Mouse (Mus musculus) liver, embryonic 14.5 days (tissue): ENCODE measurements around the gene Aoc2. TPM values are rescaled to one million over a fixed set of nuclear protein-coding genes. Genes with fewer than 3 reads are reported as not detected.

Experiments
- ATAC-seq: fragments of 200-750 bp; cut with Nextera tagmentation; 2 replicates; pipeline ENCODE4 v1.8.0; 2017; ENCODE audit warnings: moderate number of reproducible peaks, mild to moderate bottlenecking, moderate library complexity; ENCODE audit not compliant: insufficient read depth
- DNase-seq, 3 experiments: peaks; one replicate each; pipeline ENCODE4 v3.0.0-alpha.2; 2012 to 2013; ENCODE audit warnings: low read depth in 3 of 3, low spot score in 3 of 3
- H3K27ac ChIP-seq: fragments of 300-500 bp; sonication (generic); 2 replicates; pipeline ENCODE4 v1.5.1; 2014; ENCODE audit warnings: moderate library complexity, mild to moderate bottlenecking, control low read depth, inconsistent platforms
- H3K27me3 ChIP-seq: fragments of 300-500 bp; sonication (generic); 2 replicates; pipeline ENCODE4 v1.6.1; 2014; ENCODE audit warnings: mild to moderate bottlenecking, low read length, moderate library complexity; ENCODE audit not compliant: control insufficient read depth, insufficient read depth
- H3K36me3 ChIP-seq: fragments of 300-500 bp; sonication (generic); replicated peaks from 2 replicates; pipeline ENCODE4 v1.6.1; 2014; ENCODE audit warnings: low read depth; ENCODE audit not compliant: control insufficient read depth, insufficient read depth
- H3K4me1 ChIP-seq, 2 experiments: fragments of 200-500 bp in 1 of 2; fragments of 300-500 bp in 1 of 2; sonication (generic) in 1 of 2; replicated peaks; 2 replicates each; pipeline ENCODE4 v1.6.1; 2012 to 2014; ENCODE audit warnings: antibody characterized with exemption in 1 of 2, inconsistent platforms in 1 of 2, low read length in 1 of 2; ENCODE audit not compliant: control insufficient read depth in 2 of 2, insufficient read depth in 2 of 2
- H3K4me2 ChIP-seq: fragments of 300-500 bp; sonication (generic); 2 replicates; pipeline ENCODE4 v1.6.1; 2014; ENCODE audit warnings: low read depth, mild to moderate bottlenecking, control low read depth, moderate library complexity
- H3K4me3 ChIP-seq, 2 experiments: fragments of 200-500 bp in 1 of 2; fragments of 300-500 bp in 1 of 2; sonication (generic) in 1 of 2; 2 replicates each; pipeline ENCODE4 v1.5.1; 2012 to 2014; ENCODE audit warnings: low read depth in 2 of 2, low read length in 2 of 2, mild to moderate bottlenecking in 2 of 2, control low read depth in 1 of 2, inconsistent platforms in 1 of 2, moderate library complexity in 1 of 2; ENCODE audit not compliant: insufficient read depth in 1 of 2
- H3K9ac ChIP-seq: fragments of 300-500 bp; sonication (generic); replicated peaks from 2 replicates; pipeline ENCODE4 v1.6.1; 2014; ENCODE audit warnings: mild to moderate bottlenecking, control low read depth, moderate library complexity
- H3K9me3 ChIP-seq: fragments of 300-500 bp; sonication (generic); 2 replicates; pipeline ENCODE4 v1.6.1; 2016; ENCODE audit warnings: low read length, mixed read lengths; ENCODE audit not compliant: control insufficient read depth
- CTCF ChIP-seq: IDR thresholded peaks from 2 replicates; pipeline ENCODE4 v1.5.1; 2016; ENCODE audit warnings: antibody characterized with exemption, low read depth, control low read depth
- EP300 ChIP-seq: IDR thresholded peaks from 2 replicates; pipeline ENCODE4 v1.6.1; 2016; ENCODE audit warnings: antibody characterized with exemption, low read depth
- WGBS: fragments of 180-500 bp; shearing (Covaris S2); extraction: QIAGEN DNeasy Blood & Tissue Kit; methylation state at CpG from one replicate; pipeline ENCODE4 v1.1.7; 2014; ENCODE audit not compliant: insufficient replicate concordance; 5-methylcytosine and 5-hydroxymethylcytosine counted together
- microRNA-seq: library from miRNA; unstranded; fragments of <30 nt; microRNA quantifications from one replicate; pipeline ENCODE4, GENCODE M21; 2016
- polyA plus RNA-seq, 2 experiments: library from polyadenylated mRNA; depleted of rRNA in 1 of 2; stranded (reverse) in 1 of 2; unstranded in 1 of 2; fragments of >200 nt; fragmentation: Nextera tagmentation in 1 of 2; extraction: Ambion mirVana in 1 of 2; gene quantifications; 2 replicates each; pipeline versions ENCODE4 v1.2.1 to v1.2.3; 2012 to 2014

The Aoc2 gene
- polyA plus RNA-seq, 2 experiments, result 1.0 to 4.7 TPM

DNA sequence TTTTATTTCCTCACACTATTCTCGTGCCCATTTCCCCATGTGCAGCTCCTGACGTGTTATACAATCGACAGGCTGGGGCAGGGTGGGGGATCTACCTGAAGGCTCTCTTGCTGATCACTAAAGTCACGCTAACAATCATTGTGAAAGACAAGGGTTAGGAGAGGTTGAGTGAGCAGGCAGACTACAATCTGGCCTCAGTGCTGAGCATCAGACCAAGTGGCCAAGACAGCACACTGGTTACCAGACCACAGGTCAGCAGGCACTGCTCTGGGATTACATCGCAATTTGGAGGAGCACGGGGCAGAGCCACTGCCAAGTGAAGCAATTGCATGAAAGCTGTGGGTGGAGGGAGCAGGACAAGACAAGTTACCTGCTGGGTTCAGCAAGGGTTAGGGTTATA is 54.1 kb downstream of the Aoc2 start:
- Histone ChIP-seq H3K9ac (no peak overlapping the region), H3K9me3 (no peaks in the 10 kb centered on the region), H3K4me3 (no peak overlapping the region), H3K36me3 (no peaks in the 10 kb centered on the region), H3K27me3 (no peaks in the 10 kb centered on the region; the same call in 1 of the 2 replicates), H3K4me2 (no peak overlapping the region), H3K4me1 (no peaks in the 10 kb centered on the region), H3K27ac (no peak overlapping the region)
- 58% methylated on average over 6 of the region's 6 CpGs for WGBS
- DNase-seq, result no peak
- ATAC-seq, result no peak
- TF ChIP-seq CTCF (no peak), EP300 (no peak)

Small RNAs within 50 kb of the gene (microRNA-seq; reads per million reads assigned to microRNA genes)
- not detected for gene Gm25593

Other genes starting within 250 kb of the Aoc2 start
- 0.13 and 0.19 TPM in 2 replicates for gene Hsd17b1, start 246.7 kb upstream of the Aoc2 start, polyA plus RNA-seq (2012; rRNA removed)
- gene Hsd17b1, start 246.7 kb upstream of the Aoc2 start, polyA plus RNA-seq (2014; fragmentation: Nextera tagmentation; extraction: Ambion mirVana), result 0.08 and 0.34 TPM in 2 replicates
- gene Coasy, start 242.5 kb upstream of the Aoc2 start, polyA plus RNA-seq (2012; rRNA removed), result 16.2 and 16.7 TPM in 2 replicates
- 17.7 and 19.9 TPM in 2 replicates for gene Coasy, start 242.5 kb upstream of the Aoc2 start, polyA plus RNA-seq (2014; fragmentation: Nextera tagmentation; extraction: Ambion mirVana)
- gene Mlx, start 237.8 kb upstream of the Aoc2 start, polyA plus RNA-seq (2012; rRNA removed), result 16.8 and 18.6 TPM in 2 replicates
- gene Mlx, start 237.8 kb upstream of the Aoc2 start, polyA plus RNA-seq (2014; fragmentation: Nextera tagmentation; extraction: Ambion mirVana), result 21.9 and 26.8 TPM in 2 replicates
- gene Psmc3ip, start 229.6 kb upstream of the Aoc2 start, polyA plus RNA-seq (2012; rRNA removed), result 7.3 and 16.8 TPM in 2 replicates
- 21.6 and 22.0 TPM in 2 replicates for gene Psmc3ip, start 229.6 kb upstream of the Aoc2 start, polyA plus RNA-seq (2014; fragmentation: Nextera tagmentation; extraction: Ambion mirVana)
- 19.3 and 20.4 TPM in 2 replicates for gene Retreg3, start 205.2 kb upstream of the Aoc2 start, polyA plus RNA-seq (2012; rRNA removed)
- 5.3 and 6.7 TPM in 2 replicates for gene Retreg3, start 205.2 kb upstream of the Aoc2 start, polyA plus RNA-seq (2014; fragmentation: Nextera tagmentation; extraction: Ambion mirVana)
- gene Tubg1, start 205.1 kb upstream of the Aoc2 start, polyA plus RNA-seq (2012; rRNA removed), result 12.4 and 13.8 TPM in 2 replicates
- 32.0 and 32.4 TPM in 2 replicates for gene Tubg1, start 205.1 kb upstream of the Aoc2 start, polyA plus RNA-seq (2014; fragmentation: Nextera tagmentation; extraction: Ambion mirVana)
- gene Tubg2, start 169.2 kb upstream of the Aoc2 start, polyA plus RNA-seq (2012; rRNA removed), result 0.13 and 0.14 TPM in 2 replicates
- not detected in 2 replicates for gene Tubg2, start 169.2 kb upstream of the Aoc2 start, polyA plus RNA-seq (2014; fragmentation: Nextera tagmentation; extraction: Ambion mirVana)
- gene Cntnap1, start 154.5 kb upstream of the Aoc2 start, polyA plus RNA-seq (2012; rRNA removed), result 0.11 and 0.16 TPM in 2 replicates
- 0.08 TPM in 1 of 2 replicates, not detected in the other for gene Cntnap1, start 154.5 kb upstream of the Aoc2 start, polyA plus RNA-seq (2014; fragmentation: Nextera tagmentation; extraction: Ambion mirVana)
- gene Plekhh3, start 153.7 kb upstream of the Aoc2 start, polyA plus RNA-seq (2012; rRNA removed), result 1.1 TPM in 2 replicates
- 1.0 TPM in 2 replicates for gene Plekhh3, start 153.7 kb upstream of the Aoc2 start, polyA plus RNA-seq (2014; fragmentation: Nextera tagmentation; extraction: Ambion mirVana)
- not detected in 2 replicates for gene Ccr10, start 149.6 kb upstream of the Aoc2 start, polyA plus RNA-seq (2012; rRNA removed)
- not detected in 2 replicates for gene Ccr10, start 149.6 kb upstream of the Aoc2 start, polyA plus RNA-seq (2014; fragmentation: Nextera tagmentation; extraction: Ambion mirVana)
- gene Ezh1, start 98.6 kb upstream of the Aoc2 start, polyA plus RNA-seq (2012; rRNA removed), result 6.8 and 8.8 TPM in 2 replicates
- gene Ezh1, start 98.6 kb upstream of the Aoc2 start, polyA plus RNA-seq (2014; fragmentation: Nextera tagmentation; extraction: Ambion mirVana), result 7.9 and 8.1 TPM in 2 replicates
- gene Ramp2, start 79.0 kb upstream of the Aoc2 start, polyA plus RNA-seq (2012; rRNA removed), result 15.1 and 17.5 TPM in 2 replicates
- gene Ramp2, start 79.0 kb upstream of the Aoc2 start, polyA plus RNA-seq (2014; fragmentation: Nextera tagmentation; extraction: Ambion mirVana), result 19.0 and 19.2 TPM in 2 replicates
- 35.1 and 36.3 TPM in 2 replicates for gene Vps25, start 71.4 kb upstream of the Aoc2 start, polyA plus RNA-seq (2012; rRNA removed)
- 88.6 and 90.0 TPM in 2 replicates for gene Vps25, start 71.4 kb upstream of the Aoc2 start, polyA plus RNA-seq (2014; fragmentation: Nextera tagmentation; extraction: Ambion mirVana)
- 5.3 and 5.4 TPM in 2 replicates for gene Wnk4, start 64.5 kb upstream of the Aoc2 start, polyA plus RNA-seq (2012; rRNA removed)
- 6.4 and 6.9 TPM in 2 replicates for gene Wnk4, start 64.5 kb upstream of the Aoc2 start, polyA plus RNA-seq (2014; fragmentation: Nextera tagmentation; extraction: Ambion mirVana)
- gene Cntd1, start 46.1 kb upstream of the Aoc2 start, polyA plus RNA-seq (2012; rRNA removed), result 0.44 and 0.68 TPM in 2 replicates
- 0.44 and 0.72 TPM in 2 replicates for gene Cntd1, start 46.1 kb upstream of the Aoc2 start, polyA plus RNA-seq (2014; fragmentation: Nextera tagmentation; extraction: Ambion mirVana)
- 58.7 and 84.8 TPM in 2 replicates for gene Coa3, start 45.9 kb upstream of the Aoc2 start, polyA plus RNA-seq (2012; rRNA removed)
- 109 and 122 TPM in 2 replicates for gene Coa3, start 45.9 kb upstream of the Aoc2 start, polyA plus RNA-seq (2014; fragmentation: Nextera tagmentation; extraction: Ambion mirVana)
- gene Becn1, start 22.8 kb upstream of the Aoc2 start, polyA plus RNA-seq (2012; rRNA removed), result 22.7 and 60.5 TPM in 2 replicates
- 86.2 and 93.6 TPM in 2 replicates for gene Becn1, start 22.8 kb upstream of the Aoc2 start, polyA plus RNA-seq (2014; fragmentation: Nextera tagmentation; extraction: Ambion mirVana)
- gene Psme3, start 8.8 kb upstream of the Aoc2 start, polyA plus RNA-seq (2012; rRNA removed), result 117 and 123 TPM in 2 replicates
- 135 and 152 TPM in 2 replicates for gene Psme3, start 8.8 kb upstream of the Aoc2 start, polyA plus RNA-seq (2014; fragmentation: Nextera tagmentation; extraction: Ambion mirVana)
- 0.21 and 0.25 TPM in 2 replicates for gene Aoc3, start 5.5 kb downstream of the Aoc2 start, polyA plus RNA-seq (2012; rRNA removed)
- gene Aoc3, start 5.5 kb downstream of the Aoc2 start, polyA plus RNA-seq (2014; fragmentation: Nextera tagmentation; extraction: Ambion mirVana), result 0.03 and 0.05 TPM in 2 replicates
- 0.02 TPM in 2 replicates for gene G6pc, start 42.5 kb downstream of the Aoc2 start, polyA plus RNA-seq (2012; rRNA removed)
- gene G6pc, start 42.5 kb downstream of the Aoc2 start, polyA plus RNA-seq (2014; fragmentation: Nextera tagmentation; extraction: Ambion mirVana), result 0.04 TPM in 1 of 2 replicates, not detected in the other
- gene Aarsd1, start 92.6 kb downstream of the Aoc2 start, polyA plus RNA-seq (2012; rRNA removed), result 24.7 TPM in 2 replicates
- gene Aarsd1, start 92.6 kb downstream of the Aoc2 start, polyA plus RNA-seq (2014; fragmentation: Nextera tagmentation; extraction: Ambion mirVana), result 39.7 and 42.0 TPM in 2 replicates
- gene Gm27029, start 99.7 kb downstream of the Aoc2 start, polyA plus RNA-seq (2012; rRNA removed), result 0.17 and 0.84 TPM in 2 replicates
- 2.6 and 3.5 TPM in 2 replicates for gene Gm27029, start 99.7 kb downstream of the Aoc2 start, polyA plus RNA-seq (2014; fragmentation: Nextera tagmentation; extraction: Ambion mirVana)
- 3.4 and 3.9 TPM in 2 replicates for gene Rundc1, start 100.0 kb downstream of the Aoc2 start, polyA plus RNA-seq (2012; rRNA removed)
- 2.9 and 3.0 TPM in 2 replicates for gene Rundc1, start 100.0 kb downstream of the Aoc2 start, polyA plus RNA-seq (2014; fragmentation: Nextera tagmentation; extraction: Ambion mirVana)
- 0.29 and 0.74 TPM in 2 replicates for gene Ptges3l, start 100.3 kb downstream of the Aoc2 start, polyA plus RNA-seq (2012; rRNA removed)
- gene Ptges3l, start 100.3 kb downstream of the Aoc2 start, polyA plus RNA-seq (2014; fragmentation: Nextera tagmentation; extraction: Ambion mirVana), result 0.53 and 0.86 TPM in 2 replicates
- 571 and 987 TPM in 2 replicates for gene Rpl27, start 117.2 kb downstream of the Aoc2 start, polyA plus RNA-seq (2012; rRNA removed)
- gene Rpl27, start 117.2 kb downstream of the Aoc2 start, polyA plus RNA-seq (2014; fragmentation: Nextera tagmentation; extraction: Ambion mirVana), result 295 and 303 TPM in 2 replicates
- gene Ifi35, start 123.3 kb downstream of the Aoc2 start, polyA plus RNA-seq (2012; rRNA removed), result 14.0 and 17.2 TPM in 2 replicates
- gene Ifi35, start 123.3 kb downstream of the Aoc2 start, polyA plus RNA-seq (2014; fragmentation: Nextera tagmentation; extraction: Ambion mirVana), result 21.3 and 22.1 TPM in 2 replicates
- gene Rnd2, start 139.9 kb downstream of the Aoc2 start, polyA plus RNA-seq (2012; rRNA removed), result 2.9 and 3.1 TPM in 2 replicates
- 1.2 and 1.4 TPM in 2 replicates for gene Rnd2, start 139.9 kb downstream of the Aoc2 start, polyA plus RNA-seq (2014; fragmentation: Nextera tagmentation; extraction: Ambion mirVana)
- gene Vat1, start 141.2 kb downstream of the Aoc2 start, polyA plus RNA-seq (2012; rRNA removed), result 9.1 TPM in 2 replicates
- 6.8 and 6.9 TPM in 2 replicates for gene Vat1, start 141.2 kb downstream of the Aoc2 start, polyA plus RNA-seq (2014; fragmentation: Nextera tagmentation; extraction: Ambion mirVana)
- gene Brca1, start 226.9 kb downstream of the Aoc2 start, polyA plus RNA-seq (2012; rRNA removed), result 5.7 and 8.6 TPM in 2 replicates
- 14.0 and 15.2 TPM in 2 replicates for gene Brca1, start 226.9 kb downstream of the Aoc2 start, polyA plus RNA-seq (2014; fragmentation: Nextera tagmentation; extraction: Ambion mirVana)
- gene Nbr1, start 227.1 kb downstream of the Aoc2 start, polyA plus RNA-seq (2012; rRNA removed), result 20.0 and 24.9 TPM in 2 replicates
- gene Nbr1, start 227.1 kb downstream of the Aoc2 start, polyA plus RNA-seq (2014; fragmentation: Nextera tagmentation; extraction: Ambion mirVana), result 28.9 and 33.8 TPM in 2 replicates